Mouse (Mus musculus) bone marrow, adult 2 months (tissue): ENCODE data around the gene Dtymk. TPM values are rescaled to one million over a fixed set of nuclear protein-coding genes. Genes with fewer than 3 reads are reported as not detected.

ENCODE experiments used
- H3K27ac ChIP-seq: fragments of 200-500 bp; 2 replicates; pipeline ENCODE4 v1.5.1; 2012; ENCODE audit warnings: low read depth, mild to moderate bottlenecking, control low read depth, inconsistent platforms, low read length; ENCODE audit not compliant: control insufficient read depth, poor library complexity, insufficient read depth
- H3K4me1 ChIP-seq: fragments of 200-500 bp; 2 replicates; pipeline ENCODE4 v1.6.1; 2011; ENCODE audit warnings: low read length; ENCODE audit not compliant: control insufficient read depth, insufficient read depth
- H3K4me3 ChIP-seq: fragments of 200-500 bp; replicated peaks from 2 replicates; pipeline ENCODE3; 2011; ENCODE audit warnings: mild to moderate bottlenecking, low read depth, low read length, control low read depth; ENCODE audit not compliant: control insufficient read depth
- CTCF ChIP-seq: fragments of 200-500 bp; IDR thresholded peaks from 2 replicates; pipeline ENCODE4 v1.5.1; 2011; ENCODE audit warnings: low read length, control low read depth; ENCODE audit not compliant: control insufficient read depth, insufficient read depth
- POLR2A ChIP-seq: fragments of 200-500 bp; IDR thresholded peaks from 2 replicates; pipeline ENCODE4 v1.6.1; 2011; ENCODE audit warnings: low read depth, mild to moderate bottlenecking, control low read depth, low read length, borderline replicate concordance; ENCODE audit not compliant: control insufficient read depth
- WGBS: fragments of 180-500 bp; shearing (Covaris S2); methylation state at CpG from one replicate; pipeline ENCODE4 v1.1.7; 2018; 5-methylcytosine and 5-hydroxymethylcytosine counted together
- polyA plus RNA-seq: library from polyadenylated mRNA; stranded (reverse); fragments of >200 nt; gene quantifications from 2 replicates; pipeline ENCODE4 v1.2.4, GENCODE M21; 2011; ENCODE audit warnings: low replicate concordance; ENCODE audit not compliant: missing spikeins, insufficient read depth, insufficient read length

The Dtymk gene
- polyA plus RNA-seq, 1 experiment = 128 TPM

DNA sequence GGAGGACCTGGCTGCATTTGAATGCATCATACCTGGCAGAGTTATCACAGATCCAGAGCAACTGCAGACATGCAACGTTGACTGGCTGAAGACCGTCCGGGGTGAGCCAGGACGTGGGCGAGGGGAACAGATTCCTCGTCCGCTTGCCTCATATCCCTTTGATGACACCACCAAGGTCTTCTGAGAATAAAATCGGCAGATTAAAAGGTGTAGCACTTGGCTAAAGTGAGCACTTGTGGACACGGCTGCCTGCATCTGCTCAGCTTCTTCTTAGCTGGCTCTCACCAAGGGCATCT, 24.8 kb upstream of the Dtymk start:
- WGBS = 80% methylated on average over 9 of the region's 9 CpGs
- H3K4me1 ChIP-seq = no peaks in the 10 kb centered on the region
- TF ChIP-seq POLR2A (no peak), CTCF (no peak)
- H3K27ac ChIP-seq = no peak overlapping the region
- no peak overlapping the region for H3K4me3 ChIP-seq

DNA sequence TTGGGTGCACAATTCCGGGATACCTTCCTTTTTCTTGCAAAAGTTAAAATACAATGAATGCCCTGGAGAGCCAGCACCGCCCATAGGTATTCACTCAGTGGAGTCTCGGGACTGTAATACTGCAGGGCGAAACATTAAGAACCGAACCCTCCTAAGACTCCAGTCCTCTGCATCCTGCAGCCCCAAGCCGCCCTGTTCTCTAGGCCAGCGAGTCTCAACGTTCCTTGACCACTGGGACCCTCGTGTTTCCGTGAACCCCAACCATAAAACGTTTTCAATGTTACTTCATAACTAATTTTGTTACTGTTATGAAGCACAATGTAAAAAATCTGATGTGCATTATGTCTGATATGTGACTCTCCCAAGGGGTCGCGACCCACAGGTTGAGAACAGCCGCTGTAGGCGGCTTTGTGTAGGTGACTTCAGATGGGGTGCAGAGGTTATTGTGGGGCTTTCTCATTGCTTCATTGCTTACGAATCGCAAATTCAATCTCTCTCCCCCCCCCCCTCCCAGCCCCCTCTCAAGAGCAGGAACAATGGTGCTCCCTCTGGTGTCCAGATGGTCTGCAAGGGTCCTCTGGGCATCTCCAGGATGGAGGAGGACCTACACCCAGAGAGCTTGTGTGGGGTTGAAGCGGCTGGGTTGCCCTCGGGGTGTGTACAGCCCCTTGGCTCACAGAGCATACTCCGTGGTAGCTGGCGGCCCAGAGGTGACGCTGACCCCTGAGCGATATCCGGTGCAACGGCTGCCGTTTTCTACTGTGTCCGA, 24.2 kb upstream of the Dtymk start:
- Histone ChIP-seq H3K4me1 (no peaks in the 10 kb centered on the region), H3K27ac (peak overlapping the region; percentile 95), H3K4me3 (peak overlapping the region; percentile 59)
- TF ChIP-seq POLR2A (no peak), CTCF (no peak)
- WGBS = 48% methylated on average over 27 of the region's 27 CpGs

GRCm38 (mm10) chr1:93825105-93825674, 23.5 kb upstream of the Dtymk start:
- WGBS = under 1% methylated on average over 30 of the region's 30 CpGs
- Histone ChIP-seq H3K27ac (peak overlapping the region; percentile 95), H3K4me1 (no peaks in the 10 kb centered on the region), H3K4me3 (peak overlapping the region; percentile 80)
- peak; percentile 89 for TF ChIP-seq POLR2A
- no peak for TF ChIP-seq CTCF

GRCm38 (mm10) chr1:93824609-93825008, 22.9 kb upstream of the Dtymk start, which contains the start of gene D2hgdh:
Gene D2hgdh, plus strand, starts transcription at chr1:93824909.
- peak within 1 kb of the TSS; percentile 80 for H3K4me3 ChIP-seq
- TF ChIP-seq POLR2A (no peak), CTCF (no peak)
- H3K27ac ChIP-seq = peak within 1 kb of the TSS; percentile 95
- no peaks in the 10 kb centered on the region; the same call in 1 of the 2 replicates for H3K4me1 ChIP-seq
- 23% methylated on average over 10 of the region's 10 CpGs for WGBS

DNA sequence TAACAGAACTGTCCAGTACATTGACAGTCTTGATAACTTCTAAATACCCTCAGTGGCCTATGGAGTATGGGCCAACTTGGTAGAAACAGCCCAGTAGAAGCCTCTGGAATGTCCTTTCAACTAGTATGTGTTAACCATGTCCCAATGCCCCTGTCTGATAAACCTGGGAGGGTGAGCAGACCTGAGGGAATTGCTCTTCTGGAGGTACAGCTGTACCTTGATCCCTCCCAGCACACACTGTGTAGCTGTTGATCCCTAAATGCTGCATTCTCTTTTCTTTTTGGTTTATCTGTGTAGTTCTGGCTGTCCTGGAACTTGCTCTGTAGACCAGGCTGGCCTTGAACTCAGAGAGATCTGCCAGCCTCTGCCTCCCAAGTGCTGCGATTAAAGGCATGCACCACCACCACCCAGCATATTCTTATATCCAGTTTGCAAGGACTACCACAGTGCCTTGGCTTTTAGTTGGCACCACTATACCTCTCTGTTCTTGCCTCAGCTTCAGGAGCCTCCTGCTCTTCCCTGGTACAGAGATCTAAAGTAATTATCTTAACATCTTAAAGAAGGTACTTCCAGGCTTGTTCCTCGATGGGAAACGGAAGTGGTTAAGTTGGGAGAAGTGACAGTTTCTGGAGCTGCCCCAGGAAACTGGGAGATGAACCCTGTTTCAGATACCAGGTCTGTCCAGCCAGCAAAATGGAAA, 22.2 kb upstream of the Dtymk start:
- Histone ChIP-seq H3K4me1 (no peaks in the 10 kb centered on the region; the same call in 1 of the 2 replicates), H3K4me3 (no peak overlapping the region), H3K27ac (peak overlapping the region; percentile 95; the same call in 1 of the 2 replicates)
- 59% methylated on average over 3 of the region's 3 CpGs for WGBS
- no peak for TF ChIP-seq POLR2A
- no peak for TF ChIP-seq CTCF

GRCm38 (mm10) chr1:93818722-93819121, 17.0 kb upstream of the Dtymk start:
- H3K27ac ChIP-seq = peak overlapping the region; percentile 89
- WGBS = 51% methylated on average over 7 of the region's 7 CpGs

DNA sequence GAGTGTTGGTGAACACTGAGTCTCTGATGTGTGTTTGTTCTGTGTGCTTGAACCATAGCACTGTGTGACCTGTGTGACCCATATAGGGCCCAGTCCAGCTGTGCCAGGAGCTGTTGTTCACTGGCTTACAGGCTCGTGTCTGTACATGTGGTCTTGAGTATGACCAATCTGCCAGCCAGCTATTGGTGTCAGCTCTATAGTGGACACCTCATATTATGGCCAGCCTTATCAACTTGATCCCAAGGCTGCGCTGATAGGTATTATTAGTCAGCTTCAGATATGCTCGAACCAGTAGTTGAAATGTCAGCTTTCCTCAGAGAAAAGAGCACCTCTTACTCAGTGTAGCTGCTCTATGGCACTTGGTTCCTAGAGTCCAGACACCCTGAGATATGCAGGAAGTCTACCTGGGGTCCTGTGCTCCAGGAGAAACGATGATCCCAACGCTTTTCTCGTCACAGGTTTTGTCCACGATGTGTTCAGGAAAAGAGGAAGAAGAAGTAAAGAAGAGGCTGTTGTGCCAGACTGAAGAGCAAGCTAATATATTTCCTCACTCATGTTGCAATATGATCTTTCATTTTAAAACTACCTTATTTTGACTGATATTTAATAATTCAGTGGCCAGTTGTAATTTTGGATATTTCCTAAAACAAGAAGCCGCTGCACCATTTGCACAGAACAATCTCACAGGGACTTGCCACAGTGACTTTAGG, 16.2 kb upstream of the Dtymk start:
- TF ChIP-seq POLR2A (no peak), CTCF (no peak)
- peak overlapping the region; percentile 89 for H3K27ac ChIP-seq
- WGBS = 56% methylated on average over 8 of the region's 8 CpGs
- no peak overlapping the region for H3K4me3 ChIP-seq
- H3K4me1 ChIP-seq = peaks cover 3% of the 10 kb centered on the region

More at GRCm38 (mm10) chr1:93818722-93819121, 17.0 kb upstream of the Dtymk start:
- H3K4me1 ChIP-seq = peaks cover 3% of the 10 kb centered on the region
- no peak overlapping the region for H3K4me3 ChIP-seq
- TF ChIP-seq CTCF (no peak), POLR2A (no peak)
